Mouse (Mus musculus) right cerebral cortex, postnatal 36 days (tissue): Measurements from ENCODE around the gene Ano9.
A peak's percentile ranks its signal among the peaks of the same experiment; 100 is the strongest.

Experiments used
- DNase-seq, 2 experiments: peaks; one replicate each; pipeline ENCODE4 v3.0.0; 2022; ENCODE audit warnings: low spot score in 2 of 2, mixed read lengths in 1 of 2

Ano9 gene

DNA sequence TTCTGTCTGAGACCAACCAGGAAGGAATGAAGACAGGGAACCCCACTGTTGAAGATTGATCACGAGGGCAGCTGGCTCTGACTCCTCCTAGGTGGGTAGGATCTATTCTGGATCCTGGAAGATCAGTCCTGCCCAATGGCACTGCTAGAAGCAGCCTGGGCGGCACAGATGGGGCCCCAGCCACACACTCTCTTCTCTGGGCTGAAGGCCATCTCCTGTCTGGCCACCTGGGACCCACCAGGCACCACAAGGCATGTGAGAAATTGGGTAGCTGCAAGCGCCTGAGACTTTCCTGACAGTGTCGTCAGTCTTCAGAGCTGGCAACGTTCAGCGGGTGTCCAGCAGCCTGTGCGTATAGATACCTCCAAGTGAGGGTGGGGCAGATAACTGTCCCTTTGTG lies 55.1 kb downstream of the Ano9 start:
- no peak for DNase-seq

DNA sequence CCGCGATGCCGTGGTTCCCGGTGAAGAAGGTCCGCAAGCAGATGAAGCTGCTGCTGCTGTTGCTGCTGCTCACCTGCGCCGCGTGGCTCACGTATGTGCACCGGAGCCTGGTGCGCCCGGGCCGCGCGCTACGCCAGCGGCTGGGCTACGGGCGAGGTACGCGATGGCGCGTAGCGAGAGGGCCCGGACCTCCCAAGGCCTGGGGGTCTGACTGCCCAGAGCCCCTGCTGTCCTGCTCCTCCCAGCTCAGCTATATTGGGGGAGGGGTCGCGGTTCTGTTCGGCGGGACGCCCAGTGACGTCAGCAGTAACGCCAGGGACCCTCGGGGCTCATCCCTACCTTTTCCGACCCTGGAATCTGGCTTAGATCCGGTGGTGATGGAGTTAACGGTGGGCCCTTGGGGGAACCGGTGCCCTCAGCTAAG lies 56.3 kb downstream of the Ano9 start:
- DNase-seq = no peak

DNA sequence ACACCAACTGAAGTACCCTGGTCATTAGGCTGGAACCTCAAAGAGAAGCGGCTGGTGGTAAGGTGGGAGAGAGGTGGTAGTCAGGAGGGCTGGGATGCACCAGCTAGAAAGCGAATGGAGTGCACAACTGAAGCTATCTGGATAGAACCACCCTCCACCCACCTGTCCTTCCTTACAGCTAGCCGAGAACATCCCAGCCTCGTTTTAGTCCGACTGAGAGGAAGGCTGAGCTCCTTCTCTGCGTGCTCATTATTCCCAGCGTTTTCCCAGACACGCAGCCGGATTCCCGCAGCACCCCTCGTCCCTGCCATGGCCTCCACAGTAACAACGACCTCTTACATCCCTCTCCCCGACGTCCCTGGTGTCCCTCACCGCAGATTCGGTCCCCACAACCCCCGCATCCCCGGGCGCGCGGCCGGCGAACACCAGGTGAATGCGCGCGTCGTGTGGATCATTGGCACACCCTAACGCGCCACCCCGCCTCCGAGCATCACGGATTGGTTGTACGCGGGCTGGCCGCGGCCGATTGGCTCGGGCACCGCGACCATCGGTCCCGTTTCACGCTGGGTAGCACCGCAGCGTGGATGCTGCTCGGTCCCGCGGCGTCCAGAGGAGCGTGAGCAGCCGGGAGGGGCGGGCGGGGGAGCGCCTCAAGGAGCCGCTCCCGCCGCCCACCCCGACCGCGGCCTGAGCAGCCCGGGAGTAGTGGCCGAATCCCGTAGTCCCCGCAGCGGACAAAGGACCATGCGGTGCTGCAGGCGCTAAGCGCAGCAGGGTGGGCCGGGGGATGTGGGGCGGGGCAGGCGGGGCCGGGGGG lies 57.0 kb downstream of the Ano9 start, which contains the start of gene B4galnt4:
Gene B4galnt4, plus strand, starts transcription at position 679 of the 817 bp plus-strand sequence.
- peak; percentile 93 to 95 for DNase-seq

DNA sequence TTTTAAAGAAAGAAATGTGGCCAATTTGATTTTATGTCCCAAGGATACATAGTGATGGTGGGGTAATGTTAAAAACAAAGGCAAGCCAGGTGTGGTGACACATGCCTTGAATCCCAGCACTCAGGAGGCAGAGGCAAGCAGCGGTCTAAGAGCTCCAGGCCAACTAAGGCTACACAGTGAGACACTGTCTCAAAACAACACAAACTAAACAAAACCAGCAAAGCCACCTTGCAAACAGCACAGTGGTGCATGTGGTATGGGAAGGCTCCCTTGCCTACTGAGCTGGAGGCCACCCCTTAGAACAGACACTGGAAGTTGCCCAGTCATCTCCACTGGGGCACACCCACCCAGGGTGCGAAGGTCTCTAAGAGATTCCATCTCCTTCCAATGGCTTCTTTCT lies 57.7 kb downstream of the Ano9 start:
- no peak for DNase-seq

DNA sequence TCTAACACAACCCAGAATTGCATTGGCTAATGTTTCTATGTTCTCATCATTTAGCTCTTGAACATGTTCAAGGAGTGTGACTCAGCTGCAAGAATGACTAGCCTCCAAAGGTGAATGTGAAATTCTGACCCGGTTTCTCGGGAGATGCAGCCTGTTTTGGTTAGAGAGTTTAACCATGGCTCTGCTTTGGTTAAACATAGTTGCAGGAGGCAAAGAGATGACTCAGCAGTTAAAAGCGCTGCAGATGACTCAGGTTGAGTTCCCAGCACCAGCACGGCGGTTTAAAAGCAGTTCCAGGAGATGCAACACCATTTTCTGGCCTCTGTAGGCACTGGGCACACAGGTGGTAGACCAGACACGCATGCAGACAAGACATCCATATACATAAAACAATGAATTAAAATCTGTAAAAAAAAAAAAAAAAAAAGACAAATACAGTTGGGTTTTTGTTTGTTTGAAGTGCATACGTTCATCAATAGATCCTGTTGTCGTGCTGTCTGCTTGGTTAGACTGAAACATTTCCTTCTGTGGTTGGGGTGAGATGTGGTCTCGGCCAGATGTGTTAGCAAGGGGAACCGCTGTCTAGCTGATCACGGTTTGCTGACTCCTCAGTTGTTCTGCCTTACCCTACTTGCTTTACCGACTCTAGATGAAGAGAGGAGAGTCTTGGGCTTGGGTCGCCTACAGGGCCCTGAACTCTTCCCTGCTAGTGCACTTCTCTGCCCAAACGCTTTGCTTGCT lies 58.8 kb downstream of the Ano9 start:
- DNase-seq = no peak

DNA sequence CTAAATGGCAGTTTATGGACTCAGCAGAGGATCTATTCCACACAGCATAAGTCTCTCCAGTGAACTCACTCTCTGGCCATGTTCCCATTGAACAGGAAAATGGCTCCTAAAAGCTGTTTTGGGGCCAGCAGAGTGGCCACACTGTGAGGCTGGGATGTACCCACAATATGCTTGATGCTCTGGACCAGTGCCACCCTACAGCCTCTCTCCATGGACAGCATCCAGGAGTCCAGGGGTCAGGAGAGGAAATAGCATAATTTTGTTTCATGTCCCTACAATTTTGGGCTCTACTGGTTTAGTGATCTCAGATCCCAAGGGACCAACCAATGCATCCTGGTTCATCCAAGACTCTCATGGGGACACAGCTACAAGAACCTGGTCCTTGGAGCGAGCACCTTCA lies 60.1 kb downstream of the Ano9 start:
- no peak for DNase-seq

DNA sequence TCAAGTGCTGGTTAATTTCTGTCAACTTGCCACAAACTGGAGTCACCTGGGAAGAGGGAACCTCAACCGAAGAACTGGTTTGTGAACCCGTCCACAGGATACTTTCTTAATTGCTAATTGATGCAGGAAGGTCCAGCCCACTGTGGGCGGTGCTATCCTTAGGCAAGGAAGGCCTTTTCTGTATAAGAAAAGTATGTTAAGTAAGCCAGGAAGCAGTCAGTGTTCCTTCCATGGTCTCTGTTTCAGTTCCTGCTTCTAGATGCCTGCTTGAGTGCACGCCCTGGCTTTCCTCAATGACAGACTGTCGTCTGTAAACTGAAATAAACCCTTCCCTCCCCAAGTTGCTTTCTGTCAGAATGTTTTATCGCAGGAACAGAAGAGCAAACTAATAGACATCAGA lies 60.6 kb downstream of the Ano9 start:
- no peak for DNase-seq

DNA sequence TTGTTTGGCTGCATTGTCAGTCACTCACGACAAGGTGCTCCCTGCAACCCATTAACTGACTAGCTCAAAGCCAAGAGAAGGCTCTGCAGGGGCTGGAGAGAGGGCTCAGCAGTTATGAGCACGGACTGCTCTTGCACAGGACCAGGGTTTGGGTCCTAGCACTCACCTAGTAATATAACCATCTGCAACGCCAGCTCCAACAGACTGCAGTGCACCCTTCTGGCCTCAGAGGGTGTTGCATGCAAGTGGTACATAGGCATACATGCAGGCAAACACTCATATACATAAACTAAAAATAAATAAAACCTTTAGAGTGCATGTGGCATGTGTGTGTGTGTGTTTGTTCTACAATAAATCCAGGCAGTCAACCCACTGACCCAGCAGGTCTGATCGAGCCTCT lies 61.8 kb downstream of the Ano9 start:
- no peak for DNase-seq

DNA sequence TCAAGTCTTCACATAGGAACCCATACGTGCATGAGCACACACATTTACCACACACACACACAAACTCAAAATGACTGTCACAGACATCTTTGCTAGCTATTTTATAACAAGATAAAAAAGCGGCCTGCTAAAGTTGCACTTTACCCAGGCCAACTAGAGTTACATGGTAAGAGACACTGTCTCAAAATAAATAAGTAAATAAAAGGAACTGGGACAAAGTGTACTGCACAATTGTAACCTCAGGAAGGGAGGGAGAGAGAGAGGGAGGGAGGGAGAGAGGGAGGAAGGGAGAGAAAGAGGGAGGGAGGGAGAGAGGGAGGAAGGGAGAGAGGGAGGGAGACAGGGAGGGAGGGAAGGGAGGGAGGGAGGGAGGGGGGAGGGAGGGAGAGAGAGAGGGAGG lies 65.2 kb downstream of the Ano9 start:
- DNase-seq = no peak

DNA sequence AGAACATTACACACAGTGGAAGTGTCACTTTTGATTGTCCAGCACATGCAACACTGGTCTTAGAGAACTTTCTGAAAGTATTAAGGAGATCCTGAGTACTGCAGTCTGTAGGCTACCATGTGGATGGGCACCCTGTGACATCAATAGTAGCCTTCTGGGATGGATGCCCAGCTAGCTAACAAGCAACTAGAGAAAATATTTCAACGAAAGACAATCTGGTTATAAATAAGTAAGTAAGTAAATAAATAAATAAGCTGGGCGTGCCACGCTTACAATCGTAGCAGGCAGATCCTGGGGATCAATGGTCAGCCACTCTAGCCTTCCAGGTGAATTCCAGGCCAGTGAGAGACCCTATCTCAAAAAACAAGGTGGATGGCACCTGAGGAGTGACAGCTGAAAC lies 65.6 kb downstream of the Ano9 start:
- DNase-seq = no peak
